Mouse (Mus musculus) limb, embryonic 12.5 days (tissue): Measurements from ENCODE around the gene Dmgdh. TPM values are rescaled to one million over a fixed set of nuclear protein-coding genes. Genes with fewer than 3 reads are reported as not detected.

ENCODE experiments used
- ATAC-seq: fragments of 200-750 bp; cut with Nextera tagmentation; 2 replicates; pipeline ENCODE4 v1.8.0; 2017; ENCODE audit warnings: low read depth, moderate TSS enrichment; ENCODE audit not compliant: insufficient number of reproducible peaks, insufficient read depth, low FRiP score, low TSS enrichment
- H3K27ac ChIP-seq: fragments of 300-500 bp; sonication (generic); 2 replicates; pipeline ENCODE4 v1.5.1; 2016; ENCODE audit warnings: mild to moderate bottlenecking, moderate library complexity
- H3K27me3 ChIP-seq: fragments of 300-500 bp; sonication (generic); 2 replicates; pipeline ENCODE4 v1.6.1; 2016; ENCODE audit warnings: mild to moderate bottlenecking, moderate library complexity
- H3K36me3 ChIP-seq: fragments of 300-500 bp; sonication (generic); 2 replicates; pipeline ENCODE4 v1.6.1; 2016; ENCODE audit warnings: mild to moderate bottlenecking, moderate library complexity
- H3K4me1 ChIP-seq: fragments of 300-500 bp; sonication (generic); replicated peaks from 2 replicates; pipeline ENCODE4 v1.6.1; 2016
- H3K4me2 ChIP-seq: fragments of 300-500 bp; sonication (generic); 2 replicates; pipeline ENCODE4 v1.6.1; 2016; ENCODE audit warnings: mild to moderate bottlenecking, moderate library complexity
- H3K4me3 ChIP-seq: fragments of 300-500 bp; sonication (generic); replicated peaks from 2 replicates; pipeline ENCODE4 v1.5.1; 2016; ENCODE audit warnings: mild to moderate bottlenecking
- H3K9ac ChIP-seq: fragments of 300-500 bp; sonication (generic); replicated peaks from 2 replicates; pipeline ENCODE4 v1.6.1; 2016; ENCODE audit warnings: mild to moderate bottlenecking, moderate library complexity
- H3K9me3 ChIP-seq: fragments of 300-500 bp; sonication (generic); 2 replicates; pipeline ENCODE4 v1.6.1; 2016; ENCODE audit warnings: mild to moderate bottlenecking, moderate library complexity
- WGBS: fragments of 180-500 bp; shearing (Covaris S2); methylation state at CpG from one replicate; pipeline ENCODE4 v1.1.7; 2016; 5-methylcytosine and 5-hydroxymethylcytosine counted together
- polyA plus RNA-seq: library from polyadenylated mRNA; unstranded; fragments of >200 nt; fragmentation: Nextera tagmentation; extraction: Ambion mirVana; gene quantifications from 2 replicates; pipeline ENCODE4 v1.2.1, GENCODE M21; 2016

The Dmgdh gene
- polyA plus RNA-seq, 1 experiment from 2014 or later, result not detected

- Histone ChIP-seq H3K36me3 (no peaks in the 10 kb centered on the region), H3K27ac (no peak overlapping the region), H3K4me1 (0 out of 2 replicates have a peak, but pooled peaks cover under 1% of the 10 kb centered on the region), H3K27me3 (no peaks in the 10 kb centered on the region), H3K4me3 (no peak overlapping the region), H3K9me3 (no peaks in the 10 kb centered on the region), H3K9ac (no peak overlapping the region), H3K4me2 (no peak overlapping the region)
- ATAC-seq, result no peak
- WGBS, result 74% methylated on average over 14 of the region's 14 CpGs
Measured at GRCm38 (mm10) chr13:93752597-93753400, 78.6 kb downstream of the Dmgdh start.

GRCm38 (mm10) chr13:93755084-93755483, 80.9 kb downstream of the Dmgdh start:
- no peaks in the 10 kb centered on the region for H3K9me3 ChIP-seq
- WGBS, result 84% methylated on average over 4 of the region's 4 CpGs
- H3K9ac ChIP-seq, result no peak overlapping the region
- H3K4me2 ChIP-seq, result no peak overlapping the region
- 0 out of 2 replicates have a peak, but pooled peaks cover 5% of the 10 kb centered on the region for H3K4me1 ChIP-seq
- no peak for ATAC-seq
- no peak overlapping the region for H3K4me3 ChIP-seq
- H3K27me3 ChIP-seq, result no peaks in the 10 kb centered on the region
- H3K36me3 ChIP-seq, result no peaks in the 10 kb centered on the region
- H3K27ac ChIP-seq, result no peak overlapping the region

DNA sequence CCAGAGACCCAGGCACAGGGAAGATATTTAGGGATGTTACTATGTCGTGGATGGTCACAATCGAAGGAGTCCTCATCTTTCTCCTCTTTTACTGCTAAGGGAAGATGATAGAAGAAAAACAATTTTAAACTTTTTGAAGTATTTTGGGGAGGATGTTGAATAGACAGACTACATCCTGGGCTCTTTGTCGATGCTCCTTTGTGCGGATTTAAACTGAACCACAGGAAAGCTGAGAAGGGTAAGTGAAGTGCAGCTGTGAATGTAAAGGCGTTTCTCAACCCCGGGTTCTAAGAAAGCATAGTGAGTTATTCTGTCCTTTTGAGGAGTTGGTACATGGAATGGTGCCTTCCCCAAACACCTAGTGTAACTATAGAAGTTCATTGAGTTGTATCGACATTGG, 82.4 kb downstream of the Dmgdh start:
- Histone ChIP-seq H3K27me3 (no peaks in the 10 kb centered on the region), H3K36me3 (no peaks in the 10 kb centered on the region), H3K9ac (no peak overlapping the region), H3K4me1 (0 out of 2 replicates have a peak, but pooled peaks cover 5% of the 10 kb centered on the region), H3K4me2 (no peak overlapping the region), H3K27ac (no peak overlapping the region), H3K4me3 (no peak overlapping the region), H3K9me3 (no peaks in the 10 kb centered on the region; the same call in 1 of the 2 replicates)
- ATAC-seq, result no peak
- 88% methylated on average over 7 of the region's 7 CpGs for WGBS

DNA sequence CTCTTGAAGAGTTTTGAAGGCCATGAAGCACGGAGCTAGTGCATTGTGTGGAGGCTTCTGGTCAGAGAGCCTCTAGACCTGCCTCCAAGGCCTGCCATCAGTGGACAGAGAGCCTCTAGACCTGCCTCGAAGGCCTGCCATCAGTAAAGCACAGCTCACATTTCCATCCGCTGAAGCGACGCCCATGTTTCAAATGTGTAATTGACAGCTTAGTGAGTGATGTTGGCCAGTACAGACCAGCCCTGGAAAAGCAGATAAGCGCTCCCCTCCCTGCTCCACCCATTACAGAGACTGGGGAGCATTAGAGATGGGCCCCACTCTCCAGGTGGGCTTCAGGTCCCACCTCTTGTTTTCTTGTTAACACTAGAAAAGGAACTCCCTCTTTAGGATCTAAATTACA, 83.3 kb downstream of the Dmgdh start:
- Histone ChIP-seq H3K27ac (no peak overlapping the region), H3K4me1 (0 out of 2 replicates have a peak, but pooled peaks cover 5% of the 10 kb centered on the region), H3K27me3 (no peaks in the 10 kb centered on the region), H3K9ac (no peak overlapping the region), H3K4me2 (no peak overlapping the region), H3K9me3 (no peaks in the 10 kb centered on the region; the same call in 1 of the 2 replicates), H3K36me3 (no peaks in the 10 kb centered on the region), H3K4me3 (no peak overlapping the region)
- WGBS, result 80% methylated on average over 6 of the region's 6 CpGs
- ATAC-seq, result no peak

DNA sequence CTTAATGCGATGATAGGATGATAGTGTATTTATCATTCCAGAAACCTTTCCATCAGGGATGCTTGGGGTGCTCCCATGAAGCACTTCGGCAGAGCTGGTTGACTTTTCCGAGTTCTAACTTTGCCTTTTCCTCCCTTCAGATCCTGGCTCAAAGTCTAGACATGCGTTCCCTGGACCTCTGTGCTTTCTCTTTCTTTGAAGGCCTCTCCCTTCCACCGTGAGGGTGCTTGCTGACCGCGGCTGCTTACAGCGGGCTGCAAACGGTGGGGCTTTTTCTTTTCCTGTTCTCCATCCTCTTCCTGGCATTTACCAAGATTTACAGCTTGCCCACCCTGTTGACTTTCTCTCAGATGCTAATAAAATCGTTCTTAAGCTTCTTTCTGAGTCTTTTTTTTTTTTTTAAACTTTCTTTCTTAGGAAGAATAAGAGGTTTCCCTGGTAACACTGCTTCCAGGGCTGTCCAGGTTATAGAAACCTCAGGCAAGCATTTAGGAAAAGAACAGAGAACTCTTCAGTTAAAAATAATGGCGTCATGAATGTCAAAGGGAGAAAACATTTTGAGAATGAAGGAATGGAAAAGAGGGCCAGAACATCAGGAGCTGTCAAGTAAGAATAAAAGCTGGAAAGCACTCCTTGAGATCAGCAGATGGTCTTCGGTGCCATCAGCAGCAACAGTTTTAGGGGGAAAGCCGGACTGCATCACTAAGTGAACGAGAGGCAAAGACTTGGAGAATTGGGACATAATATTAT, 84.1 kb downstream of the Dmgdh start:
- no peaks in the 10 kb centered on the region for H3K27me3 ChIP-seq
- no peak for ATAC-seq
- no peak overlapping the region for H3K27ac ChIP-seq
- no peak overlapping the region for H3K9ac ChIP-seq
- no peak overlapping the region for H3K4me3 ChIP-seq
- H3K4me1 ChIP-seq, result 0 out of 2 replicates have a peak, but pooled peaks cover 5% of the 10 kb centered on the region
- no peaks in the 10 kb centered on the region; the same call in 1 of the 2 replicates for H3K9me3 ChIP-seq
- no peak overlapping the region for H3K4me2 ChIP-seq
- WGBS, result 55% methylated on average over 14 of the region's 14 CpGs
- H3K36me3 ChIP-seq, result no peaks in the 10 kb centered on the region

DNA sequence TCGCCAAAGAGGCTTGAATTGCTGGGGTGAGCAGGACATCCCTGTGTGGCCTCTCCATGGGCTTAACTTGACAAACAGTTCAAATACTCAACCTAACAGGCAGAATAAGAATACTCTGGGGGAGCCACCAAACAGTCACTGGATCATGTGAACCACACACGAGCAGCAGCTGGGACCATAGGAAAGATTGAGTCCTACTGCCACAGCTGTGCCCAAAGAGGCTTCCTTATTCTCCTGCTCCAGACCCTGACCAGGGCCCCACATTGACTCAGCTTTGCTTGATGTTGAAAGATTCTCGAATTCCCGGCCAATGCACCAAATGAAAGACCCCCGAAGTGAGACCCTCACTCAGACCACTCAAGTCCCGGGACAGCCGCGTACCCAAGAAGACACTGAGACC, 87.6 kb downstream of the Dmgdh start:
- no peaks in the 10 kb centered on the region for H3K27me3 ChIP-seq
- H3K9ac ChIP-seq, result no peak overlapping the region
- H3K9me3 ChIP-seq, result no peaks in the 10 kb centered on the region; the same call in 1 of the 2 replicates
- no peak for ATAC-seq
- 0 out of 2 replicates have a peak, but pooled peaks cover 5% of the 10 kb centered on the region for H3K4me1 ChIP-seq
- H3K27ac ChIP-seq, result no peak overlapping the region
- 91% methylated on average over 8 of the region's 8 CpGs for WGBS
- H3K36me3 ChIP-seq, result no peaks in the 10 kb centered on the region
- H3K4me3 ChIP-seq, result no peak overlapping the region
- H3K4me2 ChIP-seq, result no peak overlapping the region

DNA sequence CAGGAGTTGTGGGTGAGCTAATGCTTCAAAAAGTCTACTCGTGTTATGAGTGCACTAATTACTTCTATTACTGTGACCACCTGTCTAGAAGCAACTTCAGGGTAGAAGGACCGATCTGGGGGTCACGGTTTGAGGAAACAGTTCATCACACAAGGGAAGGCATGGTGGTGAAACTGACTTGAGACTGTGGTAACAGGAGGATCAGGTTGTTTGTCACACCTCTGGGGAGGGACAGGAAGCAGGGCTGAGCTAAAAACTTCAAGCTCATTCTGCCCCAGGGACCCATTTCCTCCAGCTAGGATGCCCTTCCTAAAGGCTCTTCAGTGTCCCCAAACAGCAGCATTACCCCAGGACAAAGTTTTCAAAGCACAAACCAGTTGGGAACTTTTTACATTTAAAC, 88.6 kb downstream of the Dmgdh start:
- Histone ChIP-seq H3K36me3 (no peaks in the 10 kb centered on the region), H3K4me2 (no peak overlapping the region)
- 77% methylated on average over 3 of the region's 3 CpGs for WGBS

DNA sequence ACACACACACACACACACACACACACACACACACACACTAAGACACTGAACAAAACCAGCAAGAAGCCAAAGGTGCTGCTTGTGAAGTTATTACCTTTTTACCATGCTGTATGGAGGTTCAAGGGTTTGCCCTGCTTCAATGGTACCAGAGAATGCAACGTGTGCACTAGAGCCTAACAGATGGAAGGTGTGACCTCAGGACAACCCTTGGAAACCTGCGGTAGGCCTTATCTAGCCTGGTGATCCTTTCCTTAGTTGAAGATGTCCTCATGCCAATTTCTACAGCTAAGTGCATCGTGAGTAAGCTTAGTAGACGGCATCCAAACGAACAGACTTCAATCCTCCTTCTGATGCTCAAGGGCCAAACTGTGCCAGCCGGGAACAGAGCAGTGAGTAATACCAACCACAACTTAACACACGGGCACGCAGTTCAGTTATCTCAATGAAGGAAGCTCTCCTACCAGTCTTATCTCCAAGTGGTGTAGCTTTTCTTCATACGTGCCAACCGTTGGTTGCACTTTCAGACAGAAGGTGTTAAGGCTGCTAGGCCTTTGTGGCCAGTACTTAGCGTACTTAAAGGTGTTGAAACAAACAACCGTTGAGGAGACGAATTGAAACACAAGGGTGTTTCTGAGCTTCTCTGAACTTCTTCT, 90.2 kb downstream of the Dmgdh start:
- 86% methylated on average over 13 of the region's 13 CpGs for WGBS
- Histone ChIP-seq H3K27me3 (no peaks in the 10 kb centered on the region), H3K4me3 (no peak overlapping the region), H3K36me3 (no peaks in the 10 kb centered on the region), H3K27ac (no peak overlapping the region), H3K4me2 (no peak overlapping the region), H3K9me3 (no peaks in the 10 kb centered on the region; the same call in 1 of the 2 replicates), H3K9ac (no peak overlapping the region), H3K4me1 (no peaks in the 10 kb centered on the region)
- ATAC-seq, result no peak

More for the DNA sequence above, 88.6 kb downstream of the Dmgdh start:
- H3K9me3 ChIP-seq, result no peaks in the 10 kb centered on the region; the same call in 1 of the 2 replicates
- no peaks in the 10 kb centered on the region for H3K27me3 ChIP-seq
- H3K4me3 ChIP-seq, result no peak overlapping the region
- H3K27ac ChIP-seq, result no peak overlapping the region
- ATAC-seq, result no peak
- no peak overlapping the region for H3K9ac ChIP-seq
- 0 out of 2 replicates have a peak, but pooled peaks cover 4% of the 10 kb centered on the region for H3K4me1 ChIP-seq

- Histone ChIP-seq H3K36me3 (no peaks in the 10 kb centered on the region), H3K27me3 (no peaks in the 10 kb centered on the region), H3K9me3 (no peaks in the 10 kb centered on the region), H3K4me3 (peak overlapping the region; percentile 67), H3K4me1 (peaks cover 13% of the 10 kb centered on the region), H3K4me2 (peak overlapping the region; percentile 89), H3K9ac (peak overlapping the region; percentile 88), H3K27ac (peak overlapping the region; percentile 95)
- WGBS, result 34% methylated on average over 9 of the region's 9 CpGs
- ATAC-seq, result no peak
Measured at GRCm38 (mm10) chr13:93771031-93771587, 96.9 kb downstream of the Dmgdh start.

DNA sequence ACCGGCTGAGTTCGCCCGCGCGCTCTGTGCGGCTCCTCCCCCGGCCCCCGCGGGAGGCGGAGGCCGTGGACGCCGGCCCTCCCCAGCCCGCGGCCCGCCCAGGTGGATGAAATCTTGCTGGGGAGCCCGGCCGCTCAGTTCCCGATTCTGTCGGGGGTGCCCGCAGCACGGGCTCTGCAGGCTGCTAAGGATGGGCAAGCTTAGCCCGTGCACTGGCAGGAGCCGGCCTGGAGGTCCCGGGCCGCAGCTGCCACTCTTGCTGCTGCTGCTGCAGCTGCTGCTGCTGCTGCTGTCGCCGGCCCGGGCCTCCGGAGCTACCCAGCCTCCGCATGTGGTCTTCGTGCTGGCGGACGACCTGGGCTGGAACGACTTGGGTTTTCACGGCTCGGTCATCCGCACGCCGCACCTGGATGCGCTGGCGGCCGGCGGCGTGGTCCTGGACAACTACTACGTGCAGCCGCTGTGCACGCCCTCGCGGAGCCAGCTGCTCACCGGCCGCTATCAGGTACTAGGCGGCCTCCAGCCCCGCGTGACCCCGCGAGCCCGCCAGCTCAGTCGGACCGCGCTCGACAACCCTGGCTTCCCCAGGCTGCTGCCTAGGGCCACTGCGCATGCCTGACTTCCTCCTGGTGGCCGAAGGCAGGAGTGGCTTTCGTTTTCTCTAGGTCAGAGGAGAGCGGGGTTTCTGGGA, 97.5 kb downstream of the Dmgdh start, which contains the start of gene Arsb:
Gene Arsb, plus strand, starts transcription at position 43 of the 691 bp plus-strand sequence.
- peak; percentile 91 for ATAC-seq
- under 1% methylated on average over 66 of the region's 66 CpGs for WGBS

More for the DNA sequence above, 97.5 kb downstream of the Dmgdh start, which contains the start of gene Arsb:
- H3K4me3 ChIP-seq, result peak within 1 kb of the TSS; percentile 67
- no peaks in the 10 kb centered on the region for H3K9me3 ChIP-seq
- H3K9ac ChIP-seq, result peak within 1 kb of the TSS; percentile 88
- H3K27ac ChIP-seq, result peak within 1 kb of the TSS; percentile 95
- H3K4me2 ChIP-seq, result peak within 1 kb of the TSS; percentile 89
- H3K36me3 ChIP-seq, result no peaks in the 10 kb centered on the region
- no peaks in the 10 kb centered on the region for H3K27me3 ChIP-seq
- peaks cover 13% of the 10 kb centered on the region for H3K4me1 ChIP-seq
